Mouse (Mus musculus) heart, adult 9 months (tissue): ENCODE results near the gene Il33.
"Not testable (repeated sequence)": the region's sequence is repeated elsewhere in the genome, so short reads cannot be mapped to it uniquely, and the experiment has no call there.

Experiments
- DNase-seq, 2 experiments: peaks; one replicate each; pipeline ENCODE4 v3.0.0; 2022; ENCODE audit warnings: low spot score in 2 of 2

Gene Il33

GRCm38 (mm10) chr19:29937445-29937844 lies 12.5 kb downstream of the Il33 start:
- DNase-seq, result peak; percentile 45 to 48

DNA sequence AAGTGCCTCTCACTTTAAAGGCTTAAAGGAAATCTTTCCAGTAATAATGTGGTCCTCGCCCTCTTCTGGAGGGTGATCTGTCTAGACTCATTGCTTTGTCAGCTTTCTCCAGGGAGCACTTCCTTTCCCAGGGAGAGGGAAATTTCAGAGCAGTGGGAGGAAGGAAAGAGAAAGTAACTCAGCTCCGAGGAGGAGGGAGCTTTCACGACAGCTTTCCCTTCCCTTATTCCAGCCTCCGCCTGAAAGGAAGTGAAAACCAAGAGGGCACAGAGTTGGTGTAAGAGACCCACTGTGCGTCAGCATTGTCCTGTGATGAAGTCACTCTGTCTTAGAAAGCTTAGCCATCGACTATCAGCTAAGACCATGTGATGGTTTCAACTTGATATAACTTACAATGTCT lies 15.3 kb downstream of the Il33 start:
- peak; percentile 67 to 71 for DNase-seq

DNA sequence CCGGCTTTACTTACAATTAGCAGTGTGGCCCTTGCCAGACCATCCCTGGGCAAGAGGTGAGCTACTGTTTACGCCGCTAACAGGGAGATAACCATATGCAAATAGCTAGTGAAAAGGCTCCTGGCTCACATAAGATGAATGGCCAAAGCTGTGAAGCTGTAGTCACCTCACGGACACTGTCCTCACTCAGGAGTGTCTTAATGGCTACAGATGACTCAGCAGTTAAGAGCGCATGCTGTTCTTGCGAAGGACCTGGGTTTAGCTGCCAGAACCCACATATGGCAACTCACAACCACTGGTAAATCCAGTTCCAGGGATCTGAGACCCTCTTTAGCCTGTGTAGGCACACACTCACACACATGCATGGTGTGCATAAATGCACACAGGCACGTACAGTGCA lies 16.3 kb downstream of the Il33 start:
- no peak for DNase-seq

DNA sequence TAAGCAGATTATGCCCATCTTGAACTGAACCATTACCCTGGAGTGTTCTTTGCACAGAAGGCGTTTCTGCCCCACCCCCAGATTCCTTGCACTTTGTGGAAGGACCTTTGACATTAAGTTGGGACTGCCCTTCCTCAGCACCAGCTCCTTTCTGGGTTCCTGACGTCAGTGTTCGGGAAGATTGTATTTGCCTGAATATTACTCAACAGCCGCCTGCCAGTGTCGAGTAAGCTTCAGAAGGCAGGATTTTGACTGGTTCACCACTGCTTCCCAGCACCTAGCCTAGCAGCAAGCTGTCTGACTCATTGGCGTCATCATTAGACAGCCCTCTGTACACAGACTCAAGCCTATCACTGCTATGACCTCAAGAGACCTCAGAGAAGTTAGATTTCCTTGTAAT lies 17.4 kb downstream of the Il33 start:
- no peak for DNase-seq

DNA sequence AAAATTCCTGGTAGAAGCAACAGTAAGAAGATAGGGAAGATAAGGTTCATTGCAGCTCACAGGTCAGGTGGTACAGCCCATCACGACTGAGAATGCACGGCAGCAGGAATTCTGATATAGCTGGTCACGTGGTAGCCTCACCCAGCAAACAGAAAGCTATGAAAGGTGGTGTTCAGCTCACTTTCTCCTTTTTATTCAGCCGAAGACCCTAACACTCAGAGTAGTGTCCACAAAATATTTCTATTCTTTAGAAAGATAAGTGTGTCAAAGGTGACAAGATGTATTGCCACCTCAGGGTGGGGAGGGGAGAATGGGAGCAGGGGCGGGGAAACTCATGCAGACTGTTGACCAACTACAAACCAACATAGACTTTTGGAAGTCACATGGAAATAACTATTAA lies 19.5 kb downstream of the Il33 start:
- DNase-seq, result no peak

DNA sequence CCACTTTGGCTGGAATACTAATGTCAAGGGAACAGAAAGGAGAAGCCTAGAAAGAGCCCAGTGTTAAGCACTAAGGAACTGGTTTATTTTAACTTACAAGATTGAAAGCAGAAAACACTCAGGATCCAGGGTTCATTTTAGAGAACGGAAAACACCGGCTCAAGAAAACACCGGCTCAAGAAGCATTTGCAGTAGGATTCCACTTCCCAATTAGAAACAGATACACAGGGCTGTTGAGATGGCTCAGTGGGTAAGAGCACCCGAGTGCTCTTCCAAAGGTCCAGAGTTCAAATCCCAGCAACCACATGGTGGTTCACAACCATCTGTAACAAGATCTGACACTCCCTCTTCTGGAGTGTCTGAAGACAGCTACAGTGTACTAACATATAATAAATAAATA lies 20.0 kb downstream of the Il33 start:
- not testable (repeated sequence) for DNase-seq

- no peak for DNase-seq
These were observed 20.9 kb downstream of the Il33 start for GRCm38 (mm10) chr19:29945557-29946422.

DNA sequence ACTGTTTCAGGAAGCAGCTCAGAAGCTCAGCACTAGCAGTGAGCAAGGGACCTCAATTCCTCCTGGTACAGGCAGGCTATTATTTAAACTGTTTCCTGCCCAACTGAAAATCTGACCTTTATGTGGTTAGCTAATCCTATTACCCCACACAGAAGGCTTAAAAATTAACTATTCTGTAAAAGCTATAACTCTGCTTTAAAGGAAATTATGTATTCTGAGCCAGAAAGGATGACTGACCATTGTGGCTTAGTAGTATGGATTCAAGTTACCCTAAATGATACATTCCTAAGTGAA lies 21.5 kb downstream of the Il33 start:
- no peak for DNase-seq

DNA sequence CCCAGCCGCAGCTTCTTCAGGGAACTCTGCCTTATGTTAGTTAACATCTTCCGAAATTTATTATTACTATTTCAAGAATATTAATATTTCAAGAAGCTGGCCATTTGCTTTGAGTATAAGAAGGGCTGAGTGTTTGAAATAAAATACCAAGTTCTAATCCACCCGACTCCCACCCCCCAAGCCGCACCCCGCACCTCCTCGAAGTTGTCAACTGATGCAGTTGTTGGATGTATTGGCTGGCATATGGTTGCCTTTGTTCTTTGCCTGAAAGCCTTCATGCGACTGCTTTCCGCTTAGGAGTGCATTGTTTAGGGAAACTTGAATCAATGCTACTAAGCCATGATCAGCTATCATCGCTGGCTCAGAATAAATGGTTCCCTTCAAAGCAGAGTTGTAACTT lies 22.1 kb downstream of the Il33 start:
- no peak for DNase-seq

GRCm38 (mm10) chr19:29947891-29948801 lies 23.2 kb downstream of the Il33 start:
- DNase-seq, result peak; percentile 90 to 91

GRCm38 (mm10) chr19:29952538-29952937 lies 27.6 kb downstream of the Il33 start:
- no peak for DNase-seq

GRCm38 (mm10) chr19:29953833-29954232 lies 28.9 kb downstream of the Il33 start:
- no peak for DNase-seq

DNA sequence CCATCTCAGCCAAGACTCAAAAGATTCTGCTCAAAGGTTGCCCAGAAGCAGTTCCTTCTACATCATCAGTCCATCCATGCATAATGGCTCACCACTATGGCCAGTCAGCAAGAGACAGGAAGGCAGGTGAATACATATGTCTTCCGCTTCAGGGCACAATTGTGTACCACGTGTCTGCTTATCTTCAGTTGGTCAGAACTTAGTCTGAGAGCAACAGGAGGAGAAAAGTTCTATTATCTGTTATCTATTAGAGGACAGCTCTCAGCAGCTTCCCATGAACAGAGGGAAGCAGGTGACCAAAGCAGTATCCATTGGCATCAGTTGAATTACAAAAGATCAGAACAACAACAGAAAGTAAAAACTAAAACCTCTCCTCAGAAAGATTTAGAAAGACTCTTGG lies 30.5 kb downstream of the Il33 start:
- DNase-seq, result no peak

DNA sequence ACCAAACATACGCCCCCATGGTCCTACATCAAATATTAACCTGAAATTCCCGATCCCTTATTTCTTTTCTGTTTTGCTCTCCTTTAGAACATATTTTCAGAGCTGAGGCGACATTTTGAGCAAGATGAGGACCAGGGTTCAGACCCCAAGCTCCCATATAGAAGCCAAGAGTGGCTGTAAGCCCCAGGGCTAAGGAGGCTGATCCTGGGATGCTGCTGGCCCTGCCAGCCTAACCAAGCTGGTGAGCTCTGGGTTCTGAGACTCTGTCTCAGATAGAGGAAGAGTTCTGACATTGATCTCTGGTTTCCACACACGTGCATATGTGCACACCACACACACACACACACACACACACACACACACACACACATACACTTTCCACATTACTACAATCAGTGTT lies 36.0 kb downstream of the Il33 start:
- DNase-seq, result no peak

- no peak for DNase-seq
These were observed 36.9 kb downstream of the Il33 start for GRCm38 (mm10) chr19:29961842-29962241.

DNA sequence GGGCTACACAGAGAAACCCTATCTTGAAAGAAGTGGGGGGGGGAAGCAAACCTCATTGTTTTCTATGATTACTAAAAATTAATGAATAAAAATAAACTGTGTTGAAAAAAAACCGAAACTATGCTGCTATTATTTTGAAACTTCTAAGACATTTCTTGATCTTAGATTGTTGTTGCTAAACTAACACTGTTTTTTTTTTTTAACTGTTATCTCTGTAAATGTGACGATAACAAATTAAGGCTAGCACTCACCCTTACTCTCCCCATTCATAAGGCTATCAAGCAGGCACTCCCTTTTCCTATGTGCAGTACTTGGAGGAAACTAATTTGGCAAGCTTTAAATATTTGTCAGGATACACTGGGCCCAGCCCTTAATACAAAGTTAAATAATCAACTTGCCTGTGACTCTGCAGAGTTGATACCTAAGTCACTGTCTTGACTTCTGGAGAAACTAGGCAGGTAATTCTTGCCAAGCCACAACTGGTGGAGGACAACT lies 38.7 kb downstream of the Il33 start:
- DNase-seq, result peak in 1 of 2 experiments; percentile 38

- DNase-seq, result no peak
These were observed 43.0 kb downstream of the Il33 start for GRCm38 (mm10) chr19:29967960-29968359.

DNA sequence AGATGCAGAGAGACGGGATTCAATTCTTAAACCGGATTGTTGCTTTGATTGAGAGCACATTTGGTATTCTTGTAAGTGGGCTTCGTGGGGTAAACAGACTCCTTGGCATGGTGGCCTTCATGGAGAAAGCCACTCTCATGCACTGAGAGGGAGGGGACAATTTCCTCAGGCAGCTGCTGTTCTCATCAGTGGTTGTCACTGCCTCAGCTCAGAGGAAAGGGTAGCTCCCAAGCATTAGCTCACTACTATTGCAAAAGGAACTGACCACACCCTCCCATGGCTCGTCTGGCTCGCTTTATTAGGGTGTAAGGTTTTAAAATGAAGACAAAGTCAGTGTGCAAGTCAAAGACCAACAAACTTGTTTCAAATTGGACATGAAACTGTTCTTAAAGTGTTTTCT lies 48.5 kb downstream of the Il33 start:
- DNase-seq, result peak; percentile 72 to 74

- DNase-seq, result peak in 1 of 2 experiments; percentile 30
These were observed 53.9 kb downstream of the Il33 start for GRCm38 (mm10) chr19:29978847-29979246.

- DNase-seq, result no peak
These were observed 54.7 kb downstream of the Il33 start for GRCm38 (mm10) chr19:29979452-29980089.

DNA sequence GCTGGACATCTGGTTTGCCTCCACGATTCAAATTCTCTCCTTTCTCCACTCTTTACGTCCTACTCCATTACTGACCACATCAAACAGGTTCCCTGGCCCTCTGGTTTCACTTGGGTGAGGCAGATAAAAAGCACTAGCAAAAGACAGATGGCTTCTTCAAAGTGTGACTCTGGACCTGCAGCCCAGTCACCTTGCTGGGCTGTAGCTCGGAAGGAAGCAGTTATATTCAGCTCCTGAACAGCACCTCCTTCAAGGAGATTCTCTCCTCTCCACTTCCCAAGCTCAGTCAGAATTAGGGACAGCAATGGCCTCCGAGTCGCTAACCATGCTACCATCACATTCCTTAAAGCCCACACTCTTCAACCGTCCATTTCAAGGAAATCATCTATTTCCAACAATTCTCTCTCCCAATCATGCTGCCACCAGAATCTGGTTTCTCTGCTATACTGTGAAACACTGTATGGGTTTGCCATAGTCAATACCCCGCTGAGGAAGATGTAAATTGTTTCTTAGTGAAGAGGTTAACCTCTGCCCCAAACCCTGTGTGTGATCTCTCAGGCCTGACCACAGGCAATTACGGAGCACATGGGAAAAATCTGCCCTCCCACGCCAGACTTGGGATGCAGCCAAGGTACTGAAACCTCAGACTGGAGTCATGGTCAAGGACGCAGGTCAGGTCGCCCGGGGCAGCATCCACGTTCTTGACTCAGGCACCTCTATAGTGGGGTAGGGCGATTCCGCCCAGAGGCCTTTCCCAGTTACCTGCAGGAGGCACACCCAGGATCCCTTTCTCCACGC lies 59.5 kb downstream of the Il33 start:
- peak in 1 of 2 experiments; percentile 7 for DNase-seq
